In the genomic region with DNA sequence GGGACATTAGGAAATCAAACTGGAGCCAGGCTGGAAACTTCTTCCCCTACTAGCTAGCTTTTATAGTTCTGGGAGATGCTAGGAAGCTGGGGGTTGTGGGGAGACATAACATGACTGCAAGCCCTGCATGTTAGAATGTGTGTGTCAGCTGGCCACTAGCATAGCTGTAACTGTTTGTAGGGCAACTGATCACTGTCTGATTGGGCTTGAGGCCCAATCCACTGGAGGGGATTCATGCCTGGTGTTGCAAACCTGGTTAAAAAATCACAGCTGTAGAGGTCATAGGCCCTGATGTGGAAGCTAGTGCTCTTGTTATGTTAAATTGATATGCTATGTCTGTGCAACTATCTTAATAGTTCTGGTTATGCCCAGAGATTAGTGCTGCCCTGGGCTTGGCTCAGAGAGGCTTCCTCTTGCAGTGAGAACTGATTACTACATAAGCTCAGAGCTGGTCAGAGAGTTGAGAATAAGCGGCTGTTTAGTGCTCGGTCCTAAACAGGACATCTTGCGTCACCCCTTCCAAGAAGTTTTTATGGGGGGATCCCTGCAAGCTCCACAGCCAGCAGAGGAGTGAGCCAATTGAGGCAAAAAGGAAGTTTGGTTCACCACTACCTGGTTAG, we compare ENCODE assay signal across 26 mouse cellular contexts. TPM values are rescaled to one million over a fixed set of nuclear protein-coding genes. Genes with fewer than 3 reads are reported as not detected.
DNase-seq lines count a peak whose midpoint lies in the region; ATAC-seq and TF ChIP-seq lines count a peak whose summit lies in the region.
"Had no signal": no experiment of that assay in that cellular context is flagged by ENCODE, and none has a peak within 500 bp of the region (broad histone marks: within the 10 kb centered on the region; RNA-seq: fewer than 3 reads in every experiment).

No protein-coding gene starts in this region.

- no peaks in the 10 kb centered on the region for H3K4me1 ChIP-seq in lung, embryonic 16.5 days (replicated peaks; ENCODE audit: control insufficient read depth, insufficient read depth, low read length)
- no peaks in the 10 kb centered on the region for H3K4me1 ChIP-seq in lung, adult 2 months (ENCODE audit: control insufficient read depth, insufficient read depth, low read length)
- no peaks in the 10 kb centered on the region for H3K4me1 ChIP-seq in kidney, embryonic 15.5 days
- H3K4me1 ChIP-seq: embryonic facial prominence, embryonic 15.5 days; heart, embryonic 12.5 days; heart, embryonic 15.5 days; hindbrain, embryonic 13.5 days had no signal

- H3K9ac ChIP-seq in lung, embryonic 16.5 days (ENCODE audit: low read length), result no peak overlapping the region
- no peak overlapping the region for H3K9ac ChIP-seq in kidney, embryonic 15.5 days
- H3K9ac ChIP-seq: embryonic facial prominence, embryonic 12.5 days; embryonic facial prominence, embryonic 15.5 days; heart, embryonic 12.5 days; heart, embryonic 15.5 days; hindbrain, embryonic 13.5 days had no signal

- TF ChIP-seq CTCF in lung, adult 2 months (IDR thresholded peaks at IDR 0.05; ENCODE audit: insufficient read depth, low read length), result no peak

- H3K27me3 ChIP-seq in lung, embryonic 16.5 days (ENCODE audit: control insufficient read depth, insufficient read depth, low read depth, low read length), result no peaks in the 10 kb centered on the region
- H3K27me3 ChIP-seq in kidney, embryonic 15.5 days, result no peaks in the 10 kb centered on the region
- H3K27me3 ChIP-seq: embryonic facial prominence, embryonic 12.5 days; embryonic facial prominence, embryonic 15.5 days; heart, embryonic 12.5 days; heart, embryonic 15.5 days; hindbrain, embryonic 13.5 days had no signal

- peak; percentile 73 for ATAC-seq in lung, embryonic 16.5 days (ENCODE audit: low read depth)
- 0 out of 2 replicates have a peak, but pooled peaks have one; percentile 31 for ATAC-seq in megakaryocyte, adult 5-6 weeks (ENCODE audit: poor library complexity, severe bottlenecking)
- ATAC-seq in kidney, embryonic 15.5 days (replicated peaks; ENCODE audit: low FRiP score), result no peak
- ATAC-seq: forebrain, embryonic 14.5 days; hindbrain, embryonic 16.5 days had no signal

- no peak for TF ChIP-seq POLR2A in lung, adult 2 months (IDR thresholded peaks at IDR 0.05; ENCODE audit: borderline replicate concordance, extremely low read depth, low read depth, low read length)

- DNase-seq in heart, adult 11 months, result peak; percentile 78
- DNase-seq in heart, adult 18-20 months, result no peak
- no peak for DNase-seq in lung, adult 2 months
- DNase-seq: adrenal gland, postnatal 10 days; adrenal gland, postnatal 36 days; cerebellum, adult 18-20 months; cerebellum, adult 9-10 months; cerebellum, postnatal 14 days; gastrocnemius, postnatal 25 days; heart, postnatal 10 days; heart, postnatal 36 days had no signal

- H3K4me2 ChIP-seq in lung, embryonic 16.5 days (ENCODE audit: low read depth, low read length), result no peak overlapping the region
- no peak overlapping the region for H3K4me2 ChIP-seq in kidney, embryonic 15.5 days
- H3K4me2 ChIP-seq: embryonic facial prominence, embryonic 12.5 days; embryonic facial prominence, embryonic 15.5 days; heart, embryonic 12.5 days; heart, embryonic 15.5 days; hindbrain, embryonic 13.5 days had no signal

- no peaks in the 10 kb centered on the region for H3K9me3 ChIP-seq in lung, embryonic 16.5 days (ENCODE audit: control insufficient read depth, low read length)
- no peaks in the 10 kb centered on the region for H3K9me3 ChIP-seq in kidney, embryonic 15.5 days (replicated peaks)
- H3K9me3 ChIP-seq: embryonic facial prominence, embryonic 12.5 days; embryonic facial prominence, embryonic 15.5 days; heart, embryonic 12.5 days; heart, embryonic 15.5 days; hindbrain, embryonic 10.5 days; hindbrain, embryonic 13.5 days had no signal

- WGBS in lung, embryonic 16.5 days, result 57% methylated on average over 3 of the region's 3 CpGs
- WGBS in lung, adult 2 months, result 70% methylated on average over 3 of the region's 3 CpGs
- WGBS in kidney, embryonic 15.5 days, result 78% methylated on average over 3 of the region's 3 CpGs

- H3K4me3 ChIP-seq in lung, embryonic 16.5 days (ENCODE audit: low read length), result no peak overlapping the region
- H3K4me3 ChIP-seq in lung, adult 2 months (replicated peaks; ENCODE audit: extremely low read depth, low read depth, low read length), result no peak overlapping the region
- no peak overlapping the region for H3K4me3 ChIP-seq in kidney, embryonic 15.5 days (replicated peaks)
- H3K4me3 ChIP-seq: embryonic facial prominence, embryonic 12.5 days; embryonic facial prominence, embryonic 15.5 days; heart, embryonic 12.5 days; heart, embryonic 15.5 days; hindbrain, embryonic 10.5 days; hindbrain, embryonic 13.5 days had no signal

- H3K27ac ChIP-seq in lung, embryonic 16.5 days (ENCODE audit: low read length), result no peak overlapping the region
- H3K27ac ChIP-seq in kidney, embryonic 15.5 days, result no peak overlapping the region
- H3K27ac ChIP-seq: embryonic facial prominence, embryonic 12.5 days; embryonic facial prominence, embryonic 15.5 days; heart, embryonic 15.5 days; hindbrain, embryonic 10.5 days; hindbrain, embryonic 13.5 days had no signal

- no peaks in the 10 kb centered on the region for H3K36me3 ChIP-seq in lung, embryonic 16.5 days (ENCODE audit: control insufficient read depth, insufficient read depth, low read length)
- no peaks in the 10 kb centered on the region for H3K36me3 ChIP-seq in kidney, embryonic 15.5 days
- H3K36me3 ChIP-seq: embryonic facial prominence, embryonic 12.5 days; embryonic facial prominence, embryonic 15.5 days; heart, embryonic 12.5 days; heart, embryonic 15.5 days; hindbrain, embryonic 10.5 days; hindbrain, embryonic 13.5 days had no signal

RNA-seq across cellular contexts. Expression of a gene that starts 19.3 kb away (rescaled TPM):
- not detected for total RNA-seq in heart, adult 18-20 months (2021)
- not detected in 2 replicates for polyA plus RNA-seq in lung, embryonic 16.5 days (2015; fragmentation: Nextera tagmentation; extraction: Ambion mirVana)
- polyA plus RNA-seq in lung, adult 2 months (2012; rRNA removed), result 0.15 and 0.17 TPM in 2 replicates
- not detected in 2 replicates for total RNA-seq in megakaryocyte, adult 5-6 weeks (2015)
- not detected in 2 replicates for total RNA-seq in megakaryocyte, adult 5-6 weeks (2017)
- polyA plus RNA-seq in kidney, embryonic 15.5 days (2015; fragmentation: Nextera tagmentation; extraction: Ambion mirVana), result not detected in 2 replicates
- total RNA-seq: adrenal gland, adult 18-20 months; adrenal gland, postnatal 10 days; adrenal gland, postnatal 36 days; ES-E14; gastrocnemius, adult 8-10 months; gastrocnemius, postnatal 25 days; heart, postnatal 10 days; heart, postnatal 36 days had no signal
- polyA plus RNA-seq: embryonic facial prominence, embryonic 12.5 days; embryonic facial prominence, embryonic 15.5 days; forebrain, embryonic 11.5 days; forebrain, embryonic 14.5 days; heart, embryonic 15.5 days; hindbrain, embryonic 10.5 days; hindbrain, embryonic 16.5 days had no signal
